Mouse (Mus musculus): ENCODE data around the gene Ccni. TPM values are rescaled to one million over a fixed set of nuclear protein-coding genes. Genes with fewer than 3 reads are reported as not detected.
A peak's percentile ranks its signal among the peaks of the same experiment; 100 is the strongest.

Gene Ccni
- total RNA-seq (2021): 100 to 1,000 TPM; 147 to 166 TPM
- 56.5 and 119 TPM in 2 replicates for polyA plus RNA-seq (2012; rRNA removed)
- long read RNA-seq, transcript Ccni-201 (7 exons, 2,804 nt): major isoform, 22 of 28 reads
- long read RNA-seq, partial matches to known transcripts: 1 of 28 reads
- long read RNA-seq, other reads (novel, unspliced or antisense): 5 of 28 reads

DNA sequence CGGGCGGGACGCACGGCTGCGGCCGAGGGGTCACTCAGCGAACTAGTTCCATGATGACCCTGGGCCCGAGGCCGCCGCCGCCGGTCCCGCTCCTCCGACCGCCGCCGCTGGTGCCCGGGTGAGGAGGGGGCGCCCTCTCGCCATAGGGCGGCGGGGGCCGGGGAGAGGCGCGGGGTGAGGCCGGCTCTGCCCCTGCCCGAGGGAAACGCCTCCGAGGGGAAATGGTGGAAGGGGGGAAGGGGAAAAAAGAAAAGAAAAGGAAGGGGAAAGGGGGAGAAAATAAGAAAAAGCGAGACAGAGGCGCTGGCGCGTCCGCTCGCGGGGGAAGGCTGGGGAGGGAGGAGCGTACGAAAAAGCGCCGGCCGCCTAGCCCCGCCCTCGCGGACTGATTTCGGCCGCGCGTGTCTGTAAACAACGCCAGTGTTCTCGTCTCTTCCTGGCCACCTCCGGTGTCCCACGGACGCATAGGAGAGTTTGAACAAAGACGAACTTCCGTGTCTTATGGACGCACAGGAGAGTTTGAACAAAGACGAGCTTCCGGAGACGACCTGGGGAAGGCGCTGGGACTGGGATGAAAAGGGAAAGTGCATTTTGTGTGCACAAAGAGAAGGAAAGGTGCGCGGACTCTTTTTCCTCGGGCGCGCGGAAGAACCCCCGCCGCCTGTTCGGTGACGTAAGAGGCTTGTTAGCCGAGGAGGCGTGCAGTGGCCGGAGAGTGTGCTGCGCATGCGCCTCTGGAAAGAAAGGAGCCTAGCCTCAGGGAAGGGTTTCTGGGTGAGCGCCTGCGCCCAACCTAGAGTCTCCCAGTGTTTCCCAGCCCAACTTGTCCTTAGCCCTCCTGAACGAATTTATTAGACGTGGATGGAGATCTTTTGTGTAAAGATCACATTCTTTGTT is at the start of gene Ccni, which contains the start of gene 2010109A12Rik:
Ccni (minus strand) TSS at position 387 of the 897 bp plus-strand sequence.
2010109A12Rik (plus strand) TSS at position 410 of the 897 bp plus-strand sequence.
- Histone ChIP-seq H3K79me2 (replicated peaks; ENCODE audit: control insufficient read depth, insufficient read depth, low read length) (no peaks in the 10 kb centered on the region; the same call in none of the 2 replicates), H3K4me1 (ENCODE audit: control insufficient read depth, insufficient read depth, low read length) (peaks cover 2% of the 10 kb centered on the region), H3K9ac (ENCODE audit: low read depth, low read length) (peak within 1 kb of the TSS; percentile 99), H3K36me3 (ENCODE audit: control insufficient read depth, insufficient read depth, low read length) (peaks cover 10% of the 10 kb centered on the region), H3K27ac (peak within 1 kb of the TSS; percentile 100), H3K27me3 (ENCODE audit: control insufficient read depth, insufficient read depth, low read length) (no peaks in the 10 kb centered on the region), H3K4me3 (peak within 1 kb of the TSS; percentile 77)
- WGBS: under 1% methylated on average over 78 of the region's 79 CpGs
- no peak for TF ChIP-seq CTCF (IDR thresholded peaks at IDR 0.05)
- peak; percentile 93 for TF ChIP-seq POLR2A (IDR thresholded peaks at IDR 0.05; ENCODE audit: insufficient read depth, low read depth, low read length)
- TF ChIP-seq EP300 (IDR thresholded peaks at IDR 0.05; ENCODE audit: insufficient read depth, low read depth, low read length): no peak; the same call in 1 of the 2 replicates
- intact Hi-C loops (cut with DNase I): loop anchor here (1.0 kb wide), 1 partner anchor 61 kb away; the partner anchor contains the start of gene Ccng2
- peak; percentile 97 to 98 for DNase-seq

GRCm38 (mm10) chr5:93255759-93256265 is 49.5 kb upstream of the Ccni start:
- DNase-seq: no peak
- TF ChIP-seq POLR2A (IDR thresholded peaks at IDR 0.05; ENCODE audit: insufficient read depth, low read depth, low read length) (no peak), EP300 (IDR thresholded peaks at IDR 0.05; ENCODE audit: insufficient read depth, low read depth, low read length) (no peak), CTCF (IDR thresholded peaks at IDR 0.05) (no peak)
- H3K4me1 ChIP-seq (ENCODE audit: control insufficient read depth, insufficient read depth, low read length): no peaks in the 10 kb centered on the region
- no peaks in the 10 kb centered on the region for H3K79me2 ChIP-seq (replicated peaks; ENCODE audit: control insufficient read depth, insufficient read depth, low read length)
- no peaks in the 10 kb centered on the region for H3K27me3 ChIP-seq (ENCODE audit: control insufficient read depth, insufficient read depth, low read length)
- no peak overlapping the region for H3K27ac ChIP-seq
- H3K4me3 ChIP-seq: no peak overlapping the region
- intact Hi-C loops (cut with DNase I): no loop called here
- 88% methylated on average over 5 of the region's 5 CpGs for WGBS
- no peak overlapping the region for H3K9ac ChIP-seq (ENCODE audit: low read depth, low read length)
- no peaks in the 10 kb centered on the region for H3K36me3 ChIP-seq (ENCODE audit: control insufficient read depth, insufficient read depth, low read length)

GRCm38 (mm10) chr5:93251001-93251760 is 44.9 kb upstream of the Ccni start:
- Histone ChIP-seq H3K36me3 (ENCODE audit: control insufficient read depth, insufficient read depth, low read length) (no peaks in the 10 kb centered on the region), H3K4me3 (no peak overlapping the region), H3K27me3 (ENCODE audit: control insufficient read depth, insufficient read depth, low read length) (no peaks in the 10 kb centered on the region), H3K9ac (ENCODE audit: low read depth, low read length) (no peak overlapping the region), H3K27ac (no peak overlapping the region), H3K79me2 (replicated peaks; ENCODE audit: control insufficient read depth, insufficient read depth, low read length) (no peaks in the 10 kb centered on the region), H3K4me1 (ENCODE audit: control insufficient read depth, insufficient read depth, low read length) (no peaks in the 10 kb centered on the region)
- TF ChIP-seq POLR2A (IDR thresholded peaks at IDR 0.05; ENCODE audit: insufficient read depth, low read depth, low read length) (no peak), EP300 (IDR thresholded peaks at IDR 0.05; ENCODE audit: insufficient read depth, low read depth, low read length) (0 out of 2 replicates have a peak, but pooled peaks have one; percentile 39), CTCF (IDR thresholded peaks at IDR 0.05) (no peak)
- intact Hi-C loops (cut with DNase I): no loop called here
- 54% methylated on average over 12 of the region's 12 CpGs for WGBS
- DNase-seq: peak; percentile 55 to 81

- H3K36me3 ChIP-seq (ENCODE audit: control insufficient read depth, insufficient read depth, low read length): no peaks in the 10 kb centered on the region
- H3K79me2 ChIP-seq (replicated peaks; ENCODE audit: control insufficient read depth, insufficient read depth, low read length): no peaks in the 10 kb centered on the region
- intact Hi-C loops (cut with DNase I): no loop called here
- 87% methylated on average over 6 of the region's 6 CpGs for WGBS
- H3K27me3 ChIP-seq (ENCODE audit: control insufficient read depth, insufficient read depth, low read length): no peaks in the 10 kb centered on the region
- DNase-seq: no peak
- H3K9ac ChIP-seq (ENCODE audit: low read depth, low read length): no peak overlapping the region
- TF ChIP-seq POLR2A (IDR thresholded peaks at IDR 0.05; ENCODE audit: insufficient read depth, low read depth, low read length) (no peak), CTCF (IDR thresholded peaks at IDR 0.05) (no peak), EP300 (IDR thresholded peaks at IDR 0.05; ENCODE audit: insufficient read depth, low read depth, low read length) (no peak)
- H3K4me3 ChIP-seq: no peak overlapping the region
- no peaks in the 10 kb centered on the region for H3K4me1 ChIP-seq (ENCODE audit: control insufficient read depth, insufficient read depth, low read length)
- no peak overlapping the region for H3K27ac ChIP-seq
Measured at GRCm38 (mm10) chr5:93249940-93250578, 43.8 kb upstream of the Ccni start.

DNA sequence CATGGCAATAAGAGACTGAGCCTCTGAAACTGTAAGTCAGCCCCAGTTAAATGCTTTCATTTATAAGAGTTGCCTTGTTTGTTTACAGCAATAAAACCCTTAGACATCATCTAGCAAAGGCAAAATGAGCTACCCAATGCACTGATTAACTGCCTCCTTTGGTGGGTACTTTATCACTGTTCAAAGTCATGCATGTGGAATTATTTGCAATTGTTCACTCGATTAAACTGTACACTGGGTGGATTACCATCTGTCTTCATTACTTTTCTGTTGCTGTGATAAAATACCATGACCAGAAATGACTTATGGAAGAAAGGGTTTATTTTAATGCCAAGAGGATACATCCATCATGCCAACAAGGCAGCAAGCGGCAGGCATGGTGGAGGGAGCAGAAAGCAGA is 39.0 kb upstream of the Ccni start:
- no peaks in the 10 kb centered on the region for H3K27me3 ChIP-seq (ENCODE audit: control insufficient read depth, insufficient read depth, low read length)
- no peak overlapping the region for H3K4me3 ChIP-seq
- no peak overlapping the region for H3K27ac ChIP-seq
- TF ChIP-seq EP300 (IDR thresholded peaks at IDR 0.05; ENCODE audit: insufficient read depth, low read depth, low read length) (no peak), POLR2A (IDR thresholded peaks at IDR 0.05; ENCODE audit: insufficient read depth, low read depth, low read length) (no peak), CTCF (IDR thresholded peaks at IDR 0.05) (no peak)
- 87% methylated on average over 2 of the region's 2 CpGs for WGBS
- no peaks in the 10 kb centered on the region for H3K4me1 ChIP-seq (ENCODE audit: control insufficient read depth, insufficient read depth, low read length)
- no peak overlapping the region for H3K9ac ChIP-seq (ENCODE audit: low read depth, low read length)
- intact Hi-C loops (cut with DNase I): no loop called here
- no peaks in the 10 kb centered on the region for H3K79me2 ChIP-seq (replicated peaks; ENCODE audit: control insufficient read depth, insufficient read depth, low read length)
- DNase-seq: no peak
- no peaks in the 10 kb centered on the region for H3K36me3 ChIP-seq (ENCODE audit: control insufficient read depth, insufficient read depth, low read length)

All from heart, adult 2 months (tissue).